Mouse (Mus musculus) MEL (cell line): Measurements from ENCODE around the gene Abcb10.

Source experiments
- CTCF ChIP-seq, 3 experiments: IDR thresholded peaks in 2 of 3; conservative IDR thresholded peaks in 1 of 3; 2 replicates each; pipeline ENCODE4 v1.5.1; 2011 to 2012; ENCODE audit warnings: low read length in 3 of 3, low read depth in 2 of 3, mild to moderate bottlenecking in 2 of 3, improper control_type of control experiment in 1 of 3, inconsistent platforms in 1 of 3, mixed read lengths in 1 of 3, moderate library complexity in 1 of 3; ENCODE audit not compliant: control insufficient read depth in 1 of 3, insufficient read depth in 1 of 3, poor library complexity in 1 of 3, severe bottlenecking in 1 of 3
- MEF2A ChIP-seq: IDR thresholded peaks from 2 replicates; pipeline ENCODE4 v1.6.1; 2014; ENCODE audit warnings: low read depth, mild to moderate bottlenecking, inconsistent platforms, low read length, improper control_type of control experiment; ENCODE audit not compliant: poor library complexity, insufficient replicate concordance, severe bottlenecking; ENCODE audit errors: extremely low read depth
- POLR2A ChIP-seq, 2 experiments: IDR thresholded peaks; 2 replicates each; pipeline ENCODE4 v1.6.1; 2011 to 2012; ENCODE audit warnings: low read length in 2 of 2, mild to moderate bottlenecking in 2 of 2, control low read depth in 1 of 2, improper control_type of control experiment in 1 of 2, low read depth in 1 of 2, moderate library complexity in 1 of 2; ENCODE audit not compliant: control insufficient read depth in 1 of 2, insufficient read depth in 1 of 2, poor library complexity in 1 of 2

DNA sequence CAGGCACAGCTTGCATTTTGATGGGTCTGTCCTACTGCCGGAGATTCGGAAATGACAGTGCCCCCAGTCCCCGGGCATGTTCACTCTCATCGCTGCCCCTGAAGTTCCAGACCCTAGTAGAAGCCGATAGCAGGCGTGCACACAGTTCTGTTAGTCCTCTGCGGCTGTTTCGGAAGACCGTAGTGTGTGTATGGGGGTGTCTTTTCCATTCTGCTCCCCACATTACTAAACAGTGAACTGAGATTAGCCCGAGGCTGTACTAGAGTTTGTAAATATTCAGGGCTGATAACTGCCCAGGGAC, 33.3 kb downstream of the Abcb10 start:
- no peak; a peak in 1 of 6 replicates for TF ChIP-seq CTCF (IDR thresholded peaks at IDR 0.05 in 2 of 3, conservative IDR thresholded peaks at IDR 0.05 in 1 of 3; ENCODE audit: control insufficient read depth in 1 of 3, insufficient read depth in 1 of 3, low read depth in 2 of 3, low read length in 3 of 3, poor library complexity in 1 of 3, severe bottlenecking in 1 of 3)
- no peak for TF ChIP-seq MEF2A
- no peak for TF ChIP-seq POLR2A (IDR thresholded peaks at IDR 0.05; ENCODE audit: control insufficient read depth in 1 of 2, insufficient read depth in 1 of 2, low read depth in 1 of 2, low read length in 2 of 2, poor library complexity in 1 of 2)
